Mouse (Mus musculus) effector memory CD4-positive, alpha-beta T cell, adult 7 months (primary cell): ENCODE results near the gene Apof. TPM values are rescaled to one million over a fixed set of nuclear protein-coding genes. Genes with fewer than 3 reads are reported as not detected.

Source experiments
- polyA plus RNA-seq: library from polyadenylated mRNA; unstranded; fragments of 100-300 nt; shearing (Covaris generic); gene quantifications from one replicate; pipeline ENCODE4 v1.2.1, GENCODE M21; 2017

Gene Apof
- 0.30 TPM for polyA plus RNA-seq

DNA sequence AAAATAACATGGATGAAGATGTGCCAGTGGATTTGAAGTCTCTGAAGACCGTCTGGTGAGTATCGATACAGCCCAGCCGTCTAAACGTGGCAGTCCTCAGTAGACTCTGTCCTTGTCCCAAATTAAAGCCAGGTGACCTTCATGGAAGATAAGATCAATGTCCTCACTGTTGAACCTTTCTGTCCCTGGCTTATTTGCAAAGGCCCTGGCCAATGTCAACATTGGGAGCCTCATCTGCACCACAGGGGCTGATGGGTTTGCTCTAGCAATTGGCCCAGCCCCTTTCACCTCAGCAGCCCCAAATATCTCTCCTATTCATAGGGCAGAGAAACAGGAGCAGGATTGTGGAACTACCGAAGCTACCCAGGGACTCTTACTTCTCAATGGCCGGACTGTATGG lies at the start of gene Apof:
Gene Apof (plus strand): TSS at position 301 of the 400 bp plus-strand sequence.

DNA sequence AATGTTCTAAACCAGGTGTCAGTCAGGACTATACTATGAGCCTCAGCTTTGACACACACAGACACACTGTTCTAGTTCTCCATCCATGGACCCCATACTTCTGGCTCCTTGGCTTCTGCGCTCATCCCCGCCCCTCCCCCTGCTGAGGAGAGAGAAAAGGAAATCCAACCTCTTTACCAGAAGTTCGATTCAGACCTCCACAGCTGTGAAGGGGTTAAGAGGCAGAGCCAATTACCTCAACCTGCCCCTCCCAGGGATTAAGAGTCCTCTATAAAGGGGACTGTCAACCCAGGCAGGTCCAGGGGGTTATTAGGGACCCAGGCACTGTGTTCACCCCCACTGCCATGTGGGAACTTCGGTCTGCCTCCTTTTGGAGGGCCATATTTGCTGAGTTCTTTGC lies 42.9 kb upstream of the Apof start, which contains the start of gene Mip:
Gene Mip (plus strand): TSS at position 301 of the 400 bp plus-strand sequence.

DNA sequence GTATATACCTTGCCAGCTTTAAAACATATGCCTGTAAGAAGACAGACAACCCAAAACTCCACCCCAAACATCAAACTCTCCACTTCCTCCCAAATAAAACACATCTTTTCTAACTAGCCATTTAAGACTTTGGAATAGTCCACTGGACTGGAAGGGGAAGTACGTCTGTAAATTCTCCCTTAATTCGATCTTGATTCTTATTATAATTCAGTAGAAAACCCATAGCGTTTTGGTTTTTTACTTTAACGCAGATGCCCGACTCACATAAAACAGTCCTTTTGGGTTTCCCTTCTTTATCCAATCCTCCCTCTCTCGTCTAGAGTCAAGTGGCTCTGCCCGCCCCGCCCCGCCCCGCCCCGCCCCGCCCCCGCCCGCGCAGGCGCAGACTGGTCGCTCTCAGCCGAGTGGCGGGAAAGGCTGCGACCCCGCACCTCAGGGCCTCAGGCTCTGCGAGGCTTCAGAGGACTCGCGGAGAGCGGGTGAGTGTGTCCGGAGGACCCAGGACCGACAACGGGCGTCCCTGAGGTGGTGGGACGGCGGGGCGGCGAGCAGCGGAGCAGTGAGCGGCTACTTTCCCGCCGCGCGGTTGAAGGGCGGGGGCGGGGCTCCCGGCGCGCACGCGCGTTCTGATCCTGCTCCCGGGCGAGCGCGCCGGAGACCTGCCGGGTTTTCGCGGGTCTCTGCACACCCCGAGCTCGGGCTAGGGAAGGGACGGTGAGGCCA lies 36.6 kb upstream of the Apof start, which contains the start of gene Timeless:
Gene Timeless (plus strand): TSS at position 369 of the 723 bp plus-strand sequence.

DNA sequence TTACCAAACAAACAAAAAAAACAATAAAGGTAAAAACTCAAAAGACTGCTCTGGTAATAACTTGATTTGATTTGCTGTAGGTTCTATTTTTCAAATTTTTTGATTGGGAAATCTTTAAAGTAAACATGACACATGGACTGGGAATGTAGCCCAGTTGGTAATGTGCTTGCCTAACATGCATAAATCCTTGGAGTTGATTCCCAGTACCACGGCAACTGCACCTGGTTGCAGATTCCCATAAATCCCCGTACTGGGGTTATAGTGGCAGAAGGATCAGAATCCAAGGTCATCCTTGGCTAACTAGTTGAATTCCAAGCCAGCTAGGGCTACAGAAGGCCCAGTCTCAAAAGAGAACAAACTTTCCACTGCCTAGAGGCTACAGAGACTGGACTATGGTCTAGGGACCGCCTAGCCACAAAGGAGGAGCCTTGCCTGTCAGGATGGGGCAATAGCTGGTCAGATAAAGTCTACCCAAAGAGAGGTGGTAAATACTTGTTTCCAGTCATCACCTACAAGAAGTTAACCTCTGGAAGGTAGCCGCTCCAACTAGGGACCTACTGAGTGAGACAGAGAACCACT lies 14.7 kb upstream of the Apof start, which contains the start of gene Apon:
Gene Apon (plus strand): TSS at position 420 of the 579 bp plus-strand sequence.

DNA sequence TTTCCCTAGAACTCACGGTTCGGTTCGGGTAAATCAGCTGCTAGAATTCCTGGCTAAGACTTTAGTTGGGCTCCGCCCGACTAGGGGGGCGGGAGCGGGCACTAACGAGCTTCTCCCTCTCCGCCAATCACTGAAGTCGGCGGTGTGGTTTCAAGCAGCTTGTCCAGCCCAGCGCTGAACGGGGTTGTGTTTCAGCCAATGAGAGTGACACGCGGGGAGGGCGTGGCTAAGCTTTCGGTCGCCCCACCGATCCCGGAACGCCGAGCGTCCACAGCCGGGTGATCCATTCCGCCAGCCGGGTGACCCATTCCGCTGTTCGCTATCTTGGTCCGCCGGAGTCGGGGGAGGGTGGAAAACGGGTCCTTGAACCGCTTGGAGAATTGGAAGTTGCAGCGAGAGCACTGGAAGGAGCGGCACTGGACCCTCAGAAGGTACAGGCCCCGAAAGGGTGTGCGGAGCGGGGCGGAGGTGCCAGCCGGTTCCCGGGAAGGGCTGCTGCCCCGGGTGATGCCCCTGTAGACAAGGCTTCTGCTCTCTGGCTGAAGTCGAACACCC lies 1.9 kb downstream of the Apof start, which contains the start of gene Stat2:
Gene Stat2 (plus strand): TSS at position 273 of the 555 bp plus-strand sequence.

DNA sequence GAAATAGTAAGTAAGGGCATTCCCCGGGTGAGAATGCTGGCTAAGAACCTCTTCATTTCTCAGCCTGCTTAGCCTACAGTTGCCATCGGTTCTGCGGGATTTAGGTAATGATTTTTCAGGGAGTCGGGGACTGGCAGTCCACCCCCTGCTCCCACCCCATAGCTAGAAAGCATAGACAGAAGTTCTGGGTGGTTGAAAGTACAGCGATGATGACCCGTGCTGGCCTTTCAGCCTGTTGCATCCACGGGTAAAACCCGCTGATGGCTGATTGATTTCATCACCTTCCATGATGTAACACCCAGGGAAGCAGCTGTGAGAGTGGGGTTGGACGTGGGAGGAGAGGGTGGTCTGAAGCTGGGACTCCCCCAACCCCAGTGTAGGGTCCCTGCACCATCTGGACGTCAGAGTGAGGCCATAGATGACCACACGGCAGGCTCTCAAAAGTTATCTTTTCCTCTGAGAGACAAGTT lies 30.3 kb downstream of the Apof start, which contains the start of gene Il23a:
Gene Il23a (minus strand): TSS at position 51 of the 470 bp plus-strand sequence.

DNA sequence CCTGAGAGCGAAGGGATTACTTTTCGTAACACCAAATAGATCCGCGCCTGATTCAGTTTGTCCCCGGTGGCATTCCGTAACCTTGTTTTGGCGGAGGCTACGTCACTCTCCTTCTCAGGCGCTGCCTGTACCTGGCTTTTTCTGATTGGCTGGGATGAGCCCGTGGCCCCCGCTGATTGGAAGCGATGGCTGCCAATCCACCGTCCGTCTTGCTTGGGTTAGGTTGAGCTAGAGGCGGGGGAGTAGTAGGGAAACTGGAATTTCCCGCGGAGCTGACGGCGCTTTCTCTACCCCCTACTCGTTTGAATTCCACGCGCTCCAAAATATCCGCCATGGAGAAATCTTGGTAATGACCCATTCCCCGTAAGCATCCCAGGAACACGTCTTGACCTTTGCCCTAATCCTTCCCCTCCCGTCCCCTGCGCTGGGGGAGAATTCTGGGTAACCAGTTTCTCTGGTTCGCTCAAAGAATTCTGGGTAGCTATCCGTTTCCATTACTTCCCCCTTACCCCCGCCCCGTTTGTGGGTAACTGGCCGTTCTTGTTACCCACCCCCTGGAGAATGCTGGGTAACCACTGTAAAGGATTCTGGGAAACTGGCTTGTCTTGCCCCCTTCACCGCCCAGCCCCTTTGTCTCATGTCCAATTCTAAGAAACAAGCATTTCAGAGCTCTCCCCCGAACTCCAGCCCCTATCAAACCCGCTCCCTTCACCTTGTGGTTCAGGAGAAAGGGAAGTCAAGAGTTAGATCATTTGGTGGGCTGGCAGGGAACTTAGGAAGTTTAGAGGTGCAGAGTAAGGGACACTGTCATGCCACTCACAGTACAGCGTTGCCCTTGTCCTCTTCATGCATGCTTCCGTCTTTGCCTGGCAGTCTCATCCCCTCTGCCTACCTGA lies 34.9 kb downstream of the Apof start, which contains the start of gene Pan2:
Gene Pan2 (plus strand): TSS at position 210 of the 896 bp plus-strand sequence.

Other genes with a start within 250 kb of the Apof start
- 411 TPM for gene Naca, start 233.1 kb upstream of the Apof start, polyA plus RNA-seq
- gene Ptges3, start 209.7 kb upstream of the Apof start, polyA plus RNA-seq = 185 TPM
- 1,063 TPM for gene Atp5b, start 185.4 kb upstream of the Apof start, polyA plus RNA-seq
- 47.7 TPM for gene Baz2a, start 177.1 kb upstream of the Apof start, polyA plus RNA-seq
- 32.2 TPM for gene Rbms2, start 88.4 kb upstream of the Apof start, polyA plus RNA-seq
- 2.5 TPM for gene Gls2, start 74.2 kb upstream of the Apof start, polyA plus RNA-seq
- gene Spryd4, start 56.9 kb upstream of the Apof start, polyA plus RNA-seq = 14.4 TPM
- not detected for gene Mip, start 42.8 kb upstream of the Apof start, polyA plus RNA-seq
- 11.1 TPM for gene Timeless, start 36.6 kb upstream of the Apof start, polyA plus RNA-seq
- not detected for gene Apon, start 14.6 kb upstream of the Apof start, polyA plus RNA-seq
- 32.4 TPM for gene Stat2, start 1.9 kb downstream of the Apof start, polyA plus RNA-seq
- gene Il23a, start 30.1 kb downstream of the Apof start, polyA plus RNA-seq = 0.51 TPM
- 35.2 TPM for gene Pan2, start 34.7 kb downstream of the Apof start, polyA plus RNA-seq
- gene Cnpy2, start 53.8 kb downstream of the Apof start, polyA plus RNA-seq = 24.1 TPM
- gene Cs, start 69.1 kb downstream of the Apof start, polyA plus RNA-seq = 107 TPM
- 32.0 TPM for gene Coq10a, start 100.3 kb downstream of the Apof start, polyA plus RNA-seq
- 3.4 TPM for gene Ankrd52, start 108.4 kb downstream of the Apof start, polyA plus RNA-seq
- 0.74 TPM for gene Slc39a5, start 132.6 kb downstream of the Apof start, polyA plus RNA-seq
- gene Nabp2, start 142.8 kb downstream of the Apof start, polyA plus RNA-seq = 55.5 TPM
- 21.2 TPM for gene Rnf41, start 143.0 kb downstream of the Apof start, polyA plus RNA-seq
- gene Smarcc2, start 190.6 kb downstream of the Apof start, polyA plus RNA-seq = 79.3 TPM
- gene Myl6, start 225.5 kb downstream of the Apof start, polyA plus RNA-seq = 1,223 TPM
- 2.7 TPM for gene Myl6b, start 230.0 kb downstream of the Apof start, polyA plus RNA-seq